Mouse (Mus musculus) heart, postnatal 0 days (tissue): ENCODE measurements around the gene Polr1a.

Experiments
- CTCF ChIP-seq: IDR thresholded peaks from 2 replicates; pipeline ENCODE4 v1.5.1; 2016; ENCODE audit warnings: antibody characterized with exemption, control low read depth, low read depth
- EP300 ChIP-seq: IDR thresholded peaks from 2 replicates; pipeline ENCODE4 v1.6.1; 2016; ENCODE audit warnings: antibody characterized with exemption, low read depth

DNA sequence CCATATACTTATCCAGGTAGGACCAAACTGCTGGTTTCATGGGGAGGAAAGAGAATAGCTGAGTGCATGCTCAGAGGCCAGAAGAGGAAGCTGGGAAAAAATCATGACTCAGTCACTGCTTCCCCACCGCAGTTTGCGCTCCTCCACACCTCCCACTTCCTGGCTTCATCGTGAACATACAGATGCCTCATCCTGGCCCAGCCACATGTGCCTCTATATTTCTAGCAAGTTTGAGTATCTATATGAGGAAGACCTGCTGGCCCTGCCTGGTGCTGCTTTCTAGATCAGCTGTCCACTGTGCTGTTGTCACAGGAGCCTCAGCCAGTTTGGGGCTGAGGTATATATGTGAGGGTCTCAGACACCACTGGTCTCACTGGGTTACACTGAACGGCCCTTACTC lies 72.6 kb downstream of the Polr1a start:
- TF ChIP-seq EP300 (no peak), CTCF (no peak)
